Mouse (Mus musculus) gastrocnemius, adult 18-20 months (tissue): Measurements from ENCODE around the gene Rab14. TPM values are rescaled to one million over a fixed set of nuclear protein-coding genes. Genes with fewer than 3 reads are reported as not detected.
A peak's percentile ranks its signal among the peaks of the same experiment; 100 is the strongest.

Source experiments
- DNase-seq: peaks from one replicate; pipeline ENCODE4 v3.0.0; 2021; ENCODE audit warnings: low spot score
- long read RNA-seq, 2 experiments: library from polyadenylated mRNA; stranded (forward); transcript quantifications; one replicate each; pipeline ENCODE4 v2.0.0; 2021
- total RNA-seq, 2 experiments: library from RNA; stranded (reverse); gene quantifications; 2 replicates each; pipeline ENCODE4 v1.2.3; 2021

The Rab14 gene
- total RNA-seq, result 10 to 100 TPM; 77.0 to 84.0 TPM
- long read RNA-seq, experiment 1, transcript Rab14-201 (8 exons, 3,081 nt), result major isoform, 226 of 241 reads
- long read RNA-seq, experiment 1, partial matches to known transcripts, result 3 of 241 reads
- long read RNA-seq, experiment 1, other reads (novel, unspliced or antisense), result 12 of 241 reads
- long read RNA-seq, experiment 2, transcript Rab14-201 (8 exons, 3,081 nt), result major isoform, 217 of 237 reads
- long read RNA-seq, experiment 2, partial matches to known transcripts, result 4 of 237 reads
- long read RNA-seq, experiment 2, other reads (novel, unspliced or antisense), result 16 of 237 reads

DNA sequence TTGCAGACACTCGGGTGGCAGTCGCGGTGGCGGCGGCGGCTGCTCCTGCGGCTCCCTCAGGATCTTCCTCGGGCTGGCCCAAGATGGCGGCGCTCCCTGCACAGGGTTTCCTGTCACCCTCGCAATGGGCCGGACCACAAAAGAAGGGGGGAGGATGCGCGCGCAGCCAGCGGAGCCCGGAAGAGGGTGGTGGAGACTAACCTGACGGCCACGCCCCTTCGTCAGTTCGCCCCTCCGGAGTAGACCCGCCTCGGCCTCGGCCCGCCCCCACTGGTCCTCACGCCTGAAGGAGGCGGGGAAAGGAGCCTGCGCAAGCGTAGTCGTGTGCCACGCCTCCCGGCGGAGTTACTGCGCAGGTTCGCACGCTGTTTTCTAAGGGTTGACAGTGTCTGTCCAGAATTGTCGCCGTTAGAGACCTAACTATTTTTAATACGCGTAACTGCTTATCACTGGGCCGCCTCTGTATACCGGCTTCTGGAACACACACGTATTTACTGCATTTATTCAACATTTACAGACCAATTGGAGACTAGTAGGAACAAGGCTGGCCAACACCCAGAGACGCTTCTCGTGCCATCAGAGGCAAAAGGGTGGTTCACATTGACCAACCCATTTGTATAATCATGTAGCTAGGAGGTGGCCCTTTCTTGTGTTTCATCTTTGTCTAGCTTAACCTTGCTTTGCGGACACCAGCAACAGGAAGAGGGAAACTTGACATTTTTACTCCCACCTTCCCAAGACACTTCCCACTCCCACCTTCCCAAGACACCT is at the start of gene Rab14:
Gene Rab14, minus strand, starts transcription at position 223 of the 771 bp plus-strand sequence.
- DNase-seq, result peak; percentile 100

DNA sequence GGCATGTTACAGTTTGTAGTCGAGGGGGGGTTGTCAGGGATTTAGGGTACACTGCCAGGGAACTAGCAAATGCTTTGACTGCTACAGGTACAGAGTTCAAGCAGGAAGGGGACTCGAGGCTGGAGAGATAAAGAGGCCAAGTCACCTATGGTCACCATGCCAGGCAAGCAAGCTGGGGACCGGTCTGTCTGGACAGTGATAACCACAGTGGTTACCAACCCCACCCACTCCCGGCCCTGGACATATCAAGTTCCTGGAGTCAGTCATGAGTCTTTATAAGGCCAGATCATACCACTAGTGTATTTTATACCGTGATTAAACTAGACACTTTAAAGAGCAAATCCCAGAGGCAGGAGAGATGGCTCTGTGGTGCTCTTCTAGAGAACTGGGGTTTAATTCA is 46.8 kb upstream of the Rab14 start:
- no peak for DNase-seq

DNA sequence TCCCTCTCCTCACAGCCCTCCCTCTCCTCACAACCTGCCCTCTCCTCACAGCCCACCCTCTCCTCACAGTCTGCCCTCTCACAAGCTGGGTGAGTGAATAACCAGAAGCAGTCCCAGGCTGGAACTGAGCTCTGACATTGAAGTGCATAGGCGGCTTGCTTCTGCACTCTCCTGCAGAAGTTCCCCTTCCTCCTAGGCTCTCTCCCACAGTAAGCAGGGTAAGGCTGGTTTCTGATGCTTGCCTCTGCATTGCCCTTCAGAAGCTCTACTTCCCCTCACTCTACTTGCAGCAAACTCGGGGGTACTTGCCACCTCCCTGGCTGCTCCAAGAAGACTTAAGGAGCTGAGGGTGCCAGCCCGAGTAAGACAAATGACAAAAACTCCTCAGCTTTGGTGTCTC is 43.3 kb upstream of the Rab14 start:
- DNase-seq, result no peak

DNA sequence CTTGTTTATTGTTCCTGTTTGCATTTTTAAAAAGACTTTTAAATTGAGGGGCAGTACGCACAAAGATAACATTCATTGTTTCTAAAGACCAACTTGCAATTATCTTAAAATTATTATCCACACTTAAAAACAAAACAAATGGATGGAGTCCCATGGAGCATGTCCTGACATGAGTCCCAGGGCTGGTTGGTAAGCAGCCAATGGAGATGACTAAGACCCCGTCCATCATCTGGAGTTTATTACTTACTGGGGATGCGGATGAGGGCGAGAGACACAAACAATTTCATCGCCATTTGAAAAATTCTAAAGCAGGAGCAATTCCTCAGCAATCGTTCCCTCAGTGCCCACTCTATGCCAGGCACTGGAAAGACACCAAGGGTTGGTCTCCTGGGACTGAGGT is 34.1 kb upstream of the Rab14 start:
- no peak for DNase-seq

DNA sequence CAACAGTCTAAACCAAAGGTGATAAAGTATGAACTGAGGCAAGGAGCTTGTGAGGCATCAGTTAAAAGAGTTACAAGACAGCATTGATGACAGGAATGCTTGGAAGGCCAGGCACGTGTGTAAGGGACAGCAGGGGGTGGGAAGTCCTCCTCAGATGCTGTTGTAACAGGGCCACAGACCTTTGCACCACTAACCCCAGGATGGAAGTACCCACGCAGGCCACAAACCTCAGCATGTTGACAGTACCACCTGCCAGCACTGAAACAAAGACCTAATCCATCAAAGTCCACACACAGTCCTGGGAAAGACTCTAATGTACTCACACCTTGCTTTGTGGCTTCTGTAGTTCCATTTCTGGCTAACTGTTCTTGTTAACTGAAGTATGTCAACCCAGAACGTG is 33.0 kb upstream of the Rab14 start:
- DNase-seq, result no peak

- DNase-seq, result no peak
These were observed 31.9 kb upstream of the Rab14 start for GRCm38 (mm10) chr2:35232595-35233445.

DNA sequence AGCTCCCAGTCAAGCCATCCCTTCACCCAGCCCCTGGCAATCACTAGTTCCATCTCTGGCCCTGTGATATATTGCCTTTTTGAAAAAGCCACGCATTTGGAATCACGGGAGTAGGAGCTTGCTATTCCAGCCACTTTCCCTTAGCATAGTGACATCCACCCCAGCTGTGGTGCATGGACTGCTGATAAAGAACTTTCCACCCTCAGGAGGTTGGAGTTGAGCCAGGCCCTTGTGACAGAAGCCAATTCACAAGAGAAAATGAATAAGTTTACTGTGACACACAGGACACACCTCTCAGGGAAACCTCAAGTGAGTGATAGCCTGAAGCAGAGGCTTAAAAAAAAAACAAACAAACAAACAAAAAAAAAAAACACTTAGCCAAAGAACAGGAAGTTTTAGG is 31.0 kb upstream of the Rab14 start:
- DNase-seq, result no peak

DNA sequence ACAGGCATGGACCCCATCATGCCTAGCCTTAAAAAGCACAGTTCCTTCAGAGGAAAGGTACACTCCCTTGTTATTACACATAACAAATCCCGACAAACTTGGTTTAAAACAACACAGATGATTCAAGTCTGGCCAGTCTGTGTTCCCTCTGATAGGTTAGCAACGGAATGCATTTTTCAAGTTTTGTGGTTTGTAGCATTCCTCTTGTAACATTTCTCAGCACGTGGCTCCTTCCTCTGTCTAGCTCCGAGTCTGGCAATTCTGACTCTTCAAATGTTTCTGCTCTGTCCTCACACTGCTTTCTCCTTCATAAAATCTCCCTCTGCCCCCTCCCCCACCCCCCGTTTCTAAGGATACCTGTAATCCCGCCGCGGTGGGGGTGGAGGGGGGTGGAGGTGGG is 29.3 kb upstream of the Rab14 start:
- DNase-seq, result no peak

- no peak for DNase-seq
These were observed 27.2 kb upstream of the Rab14 start for GRCm38 (mm10) chr2:35228145-35228544.

- no peak for DNase-seq
These were observed 23.4 kb upstream of the Rab14 start for GRCm38 (mm10) chr2:35224285-35224684.

DNA sequence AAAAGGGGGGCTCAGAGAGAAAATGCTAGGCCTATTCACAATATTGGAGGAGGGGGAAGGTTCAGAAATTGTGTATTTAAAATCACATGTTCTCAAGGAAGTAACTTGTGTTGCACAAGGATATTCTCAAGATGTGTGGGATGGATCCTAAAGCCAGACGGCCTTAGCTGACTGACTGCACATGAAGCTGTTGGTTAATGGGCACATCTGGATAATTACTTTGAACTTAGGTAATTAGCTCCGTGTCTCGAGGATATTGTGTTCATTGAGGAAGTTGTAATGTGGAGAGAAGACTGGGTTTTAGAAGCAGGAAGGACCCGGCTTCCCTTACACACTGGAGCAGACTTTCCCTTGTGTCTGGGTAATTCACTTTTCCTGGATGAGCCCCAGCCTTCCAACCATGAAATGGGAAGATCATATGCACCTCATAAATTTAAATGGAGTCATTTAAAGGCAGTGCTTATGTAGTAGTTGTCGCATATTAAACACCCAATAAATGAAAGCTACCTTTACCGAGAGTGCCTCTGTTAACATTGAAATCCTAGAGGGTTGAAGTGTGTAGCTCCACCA is 22.0 kb upstream of the Rab14 start:
- DNase-seq, result no peak

DNA sequence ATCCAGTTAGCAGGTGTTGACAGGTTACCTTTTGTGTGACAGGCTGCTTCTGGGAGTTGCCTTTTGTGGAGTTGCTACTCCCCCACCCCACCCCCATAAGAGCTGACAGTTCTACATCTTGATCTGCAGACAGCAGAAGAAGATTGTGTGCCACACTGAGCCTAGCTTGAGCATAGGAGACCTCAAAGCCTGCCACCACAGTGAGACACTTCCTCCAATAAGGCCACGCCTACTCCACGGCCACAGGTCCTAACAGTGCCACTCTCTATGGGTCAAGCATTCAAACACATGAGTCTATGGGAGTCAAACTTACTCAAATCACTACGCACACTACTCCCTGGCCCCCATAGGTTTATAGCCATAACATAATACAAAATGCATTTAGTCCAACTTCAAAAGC is 17.8 kb upstream of the Rab14 start:
- DNase-seq, result no peak

- no peak for DNase-seq
These were observed 15.8 kb upstream of the Rab14 start for GRCm38 (mm10) chr2:35216701-35217100.

GRCm38 (mm10) chr2:35215363-35215762 is 14.4 kb upstream of the Rab14 start:
- no peak for DNase-seq

- DNase-seq, result peak; percentile 85
These were observed 14.0 kb upstream of the Rab14 start for GRCm38 (mm10) chr2:35214881-35215358.

DNA sequence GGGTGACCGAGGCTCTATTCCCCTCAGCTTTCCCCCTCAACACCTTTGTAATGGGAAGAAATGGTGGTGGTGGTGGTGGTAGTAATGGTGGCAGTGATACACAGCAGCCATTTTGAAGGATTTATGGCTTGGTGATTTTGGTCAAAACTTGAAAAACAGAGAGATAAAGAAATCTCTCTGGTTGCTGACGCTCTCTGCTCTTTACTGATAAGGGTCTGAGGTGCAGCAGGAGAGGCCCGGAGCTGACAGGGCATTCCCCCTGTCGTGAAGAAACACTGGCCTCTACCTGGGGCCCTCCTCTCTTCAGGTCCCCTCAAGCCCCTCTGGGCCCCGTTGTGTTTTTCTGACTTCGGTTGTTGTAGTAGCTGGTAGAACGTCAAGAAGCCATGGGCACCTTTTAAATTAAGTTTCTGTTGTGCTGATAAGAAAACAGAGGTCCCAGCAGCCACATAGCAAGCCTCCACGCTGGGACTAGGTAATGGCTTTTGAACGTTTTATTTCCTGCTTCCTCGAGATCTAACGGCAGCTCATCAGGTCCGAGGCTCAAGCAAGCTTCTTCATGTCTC is 12.5 kb upstream of the Rab14 start:
- no peak for DNase-seq

DNA sequence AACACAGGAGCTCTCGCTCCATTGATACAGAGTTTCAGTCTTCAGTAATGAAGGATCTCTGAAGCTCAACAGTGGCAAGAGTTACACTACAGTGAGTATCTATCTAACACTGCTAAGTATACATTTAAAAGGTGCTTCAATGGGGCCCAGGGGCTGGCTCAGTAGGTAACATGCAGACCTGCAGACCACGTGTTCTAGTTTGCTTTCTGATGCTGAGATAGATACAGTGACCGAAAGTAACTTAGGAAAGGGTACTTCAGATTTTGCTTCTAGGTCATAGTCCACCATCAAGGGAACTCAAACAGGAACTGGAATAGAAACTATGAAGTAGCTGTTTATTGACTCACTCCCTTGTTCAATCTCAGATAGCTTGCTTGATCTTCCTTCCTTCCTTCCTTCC is 10.8 kb upstream of the Rab14 start:
- DNase-seq, result no peak

DNA sequence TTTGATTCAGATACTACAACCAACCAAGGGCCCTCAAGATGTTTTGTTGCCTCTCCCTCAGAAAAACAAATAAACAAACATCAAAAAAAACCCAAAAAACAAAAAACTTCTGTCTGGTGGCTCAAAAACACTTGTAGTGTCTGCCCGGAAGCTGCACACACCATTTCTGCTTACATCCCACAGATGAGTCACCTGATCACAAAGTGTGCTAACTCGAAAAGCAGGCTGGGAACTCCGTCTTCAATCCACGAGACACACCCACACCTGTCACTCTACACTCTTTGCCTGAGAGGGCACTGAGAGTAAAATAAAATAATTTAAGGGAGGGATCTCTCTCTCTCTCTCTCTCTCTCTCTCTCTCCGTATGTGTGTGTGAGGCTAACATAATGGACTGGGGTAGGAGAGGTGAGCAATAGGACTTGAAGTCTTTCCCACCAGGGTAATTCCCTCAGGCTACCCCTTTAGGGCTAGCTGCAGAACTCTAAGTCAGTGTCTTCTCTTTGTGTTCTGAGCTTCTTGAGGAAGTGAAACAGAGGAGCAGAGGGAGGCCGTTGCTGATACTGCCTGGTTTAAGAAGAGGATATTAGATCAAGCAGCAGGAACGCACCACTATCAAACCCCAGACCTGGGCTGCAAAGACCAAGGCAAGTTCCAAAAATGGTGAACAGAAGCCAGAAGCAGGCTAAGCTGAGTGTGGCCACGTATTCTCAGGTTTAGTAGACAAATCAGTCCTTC is 8.2 kb upstream of the Rab14 start:
- no peak for DNase-seq

GRCm38 (mm10) chr2:35208054-35208453 is 7.1 kb upstream of the Rab14 start:
- no peak for DNase-seq

DNA sequence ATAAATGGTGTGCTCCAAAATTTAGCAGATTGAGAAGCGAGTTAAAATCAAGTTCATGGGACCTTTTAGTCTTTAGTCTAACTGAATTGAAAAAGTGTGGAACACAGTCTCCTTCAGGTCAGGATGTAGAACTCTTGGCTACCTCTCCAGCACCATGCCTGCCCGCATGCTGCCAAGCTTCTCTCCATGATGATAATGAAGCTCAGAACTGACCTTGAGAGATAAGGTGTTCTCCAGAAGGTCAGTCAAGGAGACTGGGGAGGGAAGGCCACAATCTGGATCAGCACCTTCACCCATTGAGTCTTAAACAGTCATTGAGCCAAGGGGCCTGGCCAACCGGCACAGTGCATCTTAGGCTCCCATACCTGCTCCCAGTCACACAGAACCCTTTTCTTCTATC is 5.8 kb upstream of the Rab14 start:
- no peak for DNase-seq

GRCm38 (mm10) chr2:35203729-35204128 is 2.8 kb upstream of the Rab14 start:
- no peak for DNase-seq
